Mouse (Mus musculus) left cerebral cortex, adult 8-10 months (tissue): ENCODE results near the gene Katnal1. TPM values are rescaled to one million over a fixed set of nuclear protein-coding genes. Genes with fewer than 3 reads are reported as not detected.

Experiments used
- total RNA-seq, 4 experiments: library from RNA; stranded (reverse); gene quantifications; 2 replicates each; pipeline ENCODE4 v1.2.4; 2022

Katnal1 gene
- total RNA-seq, 4 experiments from 2014 or later: 64.2 to 80.1 (median 70.7) TPM

Other genes starting within 250 kb of the Katnal1 start
- gene Gm42791, start 65.8 kb upstream of the Katnal1 start, total RNA-seq: 10 to 100 TPM; 30.1 to 40.2 (median 34.9) TPM